Mouse (Mus musculus) MEL (cell line): Measurements from ENCODE around the gene Fut8.

Source experiments
- CHD1 ChIP-seq: IDR thresholded peaks from 2 replicates; pipeline ENCODE4 v1.6.1; 2012; ENCODE audit warnings: low read depth, mild to moderate bottlenecking, inconsistent platforms, low read length, improper control_type of control experiment
- CHD2 ChIP-seq: IDR thresholded peaks from 2 replicates; pipeline ENCODE4 v1.6.1; 2011; ENCODE audit warnings: low read length, improper control_type of control experiment
- CTCF ChIP-seq, 3 experiments: IDR thresholded peaks in 2 of 3; conservative IDR thresholded peaks in 1 of 3; 2 replicates each; pipeline ENCODE4 v1.5.1; 2011 to 2012; ENCODE audit warnings: low read length in 3 of 3, low read depth in 2 of 3, mild to moderate bottlenecking in 2 of 3, improper control_type of control experiment in 1 of 3, inconsistent platforms in 1 of 3, mixed read lengths in 1 of 3, moderate library complexity in 1 of 3; ENCODE audit not compliant: control insufficient read depth in 1 of 3, insufficient read depth in 1 of 3, poor library complexity in 1 of 3, severe bottlenecking in 1 of 3
- EP300 ChIP-seq, 2 experiments: IDR thresholded peaks; 2 replicates each; pipeline ENCODE4 v1.6.1; 2011; ENCODE audit warnings: improper control_type of control experiment in 2 of 2, low read length in 2 of 2, low read depth in 1 of 2, mild to moderate bottlenecking in 1 of 2
- GABPA ChIP-seq: IDR thresholded peaks from 2 replicates; pipeline ENCODE4 v1.6.1; 2012; ENCODE audit warnings: low read depth, mild to moderate bottlenecking, inconsistent platforms, low read length, improper control_type of control experiment, moderate library complexity
- GATA1 ChIP-seq: IDR thresholded peaks from 2 replicates; pipeline ENCODE4 v1.6.1; 2011; ENCODE audit warnings: low read depth, low read length, improper control_type of control experiment
- HCFC1 ChIP-seq: IDR thresholded peaks from 2 replicates; pipeline ENCODE4 v1.6.1; 2012; ENCODE audit warnings: low read depth, mild to moderate bottlenecking, inconsistent platforms, low read length, improper control_type of control experiment, moderate library complexity
- JUND ChIP-seq: IDR thresholded peaks from 2 replicates; pipeline ENCODE4 v1.6.1; 2011; ENCODE audit warnings: low read depth, mild to moderate bottlenecking, improper control_type of control experiment, low read length
- MAFK ChIP-seq: IDR thresholded peaks from 2 replicates; pipeline ENCODE4 v1.6.1; 2011; ENCODE audit warnings: low read depth, mild to moderate bottlenecking, low read length, improper control_type of control experiment, borderline replicate concordance
- POLR2A ChIP-seq, 2 experiments: IDR thresholded peaks; 2 replicates each; pipeline ENCODE4 v1.6.1; 2011 to 2012; ENCODE audit warnings: low read length in 2 of 2, mild to moderate bottlenecking in 2 of 2, control low read depth in 1 of 2, improper control_type of control experiment in 1 of 2, low read depth in 1 of 2, moderate library complexity in 1 of 2; ENCODE audit not compliant: control insufficient read depth in 1 of 2, insufficient read depth in 1 of 2, poor library complexity in 1 of 2
- TCF12 ChIP-seq: IDR thresholded peaks from 2 replicates; pipeline ENCODE4 v1.6.1; 2014; ENCODE audit warnings: low read depth, mild to moderate bottlenecking, inconsistent platforms, low read length, improper control_type of control experiment, moderate library complexity
- UBTF ChIP-seq: IDR thresholded peaks from 2 replicates; pipeline ENCODE4 v1.6.1; 2012; ENCODE audit warnings: low read depth, mild to moderate bottlenecking, inconsistent platforms, low read length, improper control_type of control experiment, moderate library complexity, borderline replicate concordance; ENCODE audit not compliant: insufficient read depth
- USF1 ChIP-seq: IDR thresholded peaks from 2 replicates; pipeline ENCODE4 v1.6.1; 2014; ENCODE audit warnings: low read depth, mild to moderate bottlenecking, inconsistent platforms, low read length, improper control_type of control experiment, moderate library complexity

GRCm38 (mm10) chr12:77214565-77214909 is 23.4 kb upstream of the Fut8 start:
- TF ChIP-seq POLR2A (IDR thresholded peaks at IDR 0.05; ENCODE audit: control insufficient read depth in 1 of 2, insufficient read depth in 1 of 2, low read depth in 1 of 2, low read length in 2 of 2, poor library complexity in 1 of 2) (no peak), CTCF (IDR thresholded peaks at IDR 0.05 in 2 of 3, conservative IDR thresholded peaks at IDR 0.05 in 1 of 3; ENCODE audit: control insufficient read depth in 1 of 3, insufficient read depth in 1 of 3, low read depth in 2 of 3, low read length in 3 of 3, poor library complexity in 1 of 3, severe bottlenecking in 1 of 3) (no peak), CHD1 (no peak), UBTF (no peak), MAFK (no peak), EP300 (IDR thresholded peaks at IDR 0.05; ENCODE audit: low read depth in 1 of 2, low read length in 2 of 2) (no peak), TCF12 (no peak), JUND (no peak), HCFC1 (no peak), GATA1 (no peak), CHD2 (no peak), USF1 (no peak), GABPA (no peak)
